Mouse (Mus musculus) retina, postnatal 7 days (tissue): ENCODE measurements at regions not wholly inside any gene's neighbourhood (a gene's known extent, or its start where the extent isn't known, plus 50 kb on each side); places are given as distances from the start of the nearest gene placed in this dataset.

Source experiments
- DNase-seq: peaks from one replicate; pipeline ENCODE4 v3.0.0-alpha.2; 2012; ENCODE audit warnings: low read depth, low spot score

- no peak for DNase-seq
Measured at GRCm38 (mm10) chr12:12578278-12578677, 316.3 kb downstream of the Fam49a start.

DNA sequence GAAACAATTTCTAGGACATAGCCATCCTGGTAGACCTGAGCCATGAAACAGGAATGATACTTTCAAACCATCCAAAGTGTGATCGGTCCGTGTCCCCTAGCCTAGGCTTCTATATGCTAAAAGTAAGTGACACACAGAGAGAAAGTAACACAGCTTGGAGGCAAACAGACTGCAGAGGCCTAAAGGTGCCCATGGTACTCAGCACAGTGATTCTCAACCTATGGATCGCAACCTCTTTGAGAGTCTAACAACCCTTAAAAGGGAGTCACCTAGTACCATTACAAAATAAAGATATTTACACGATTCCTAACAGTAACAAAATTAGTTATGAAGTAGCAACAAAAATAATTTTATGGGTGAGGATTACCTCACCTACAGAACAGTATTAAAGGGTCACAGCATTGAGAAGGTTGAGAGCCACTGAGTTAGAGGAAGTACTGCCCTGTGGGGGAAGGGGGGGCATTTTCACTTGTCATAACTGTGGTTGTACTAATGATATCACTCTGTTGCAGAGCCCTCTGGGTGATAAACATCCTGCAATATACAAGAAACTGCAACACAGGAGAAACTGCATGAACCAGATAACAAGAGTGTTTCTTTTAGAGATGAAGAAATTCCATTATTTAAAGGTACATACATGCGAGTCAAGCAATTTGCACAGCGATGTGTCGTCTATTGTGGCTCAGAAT lies 308.8 kb downstream of the Fam49a start:
- no peak for DNase-seq

DNA sequence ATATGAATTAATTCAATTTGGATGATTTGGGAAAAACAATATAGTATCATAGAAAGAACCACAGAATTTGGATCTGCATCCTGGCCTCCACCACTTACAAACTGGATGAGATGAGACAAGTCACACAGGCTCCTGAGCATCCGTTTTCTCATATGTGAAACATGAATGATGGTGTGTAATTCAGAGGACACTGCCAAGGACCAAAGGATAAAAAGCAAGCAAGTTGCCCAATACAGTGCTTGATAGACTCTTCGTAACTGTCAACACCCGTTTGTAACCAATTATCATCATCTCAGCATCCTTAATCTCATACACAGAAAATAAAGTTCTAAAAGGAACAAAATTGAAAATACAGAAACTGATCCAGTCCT lies 305.8 kb downstream of the Fam49a start:
- DNase-seq: no peak

- DNase-seq: no peak
Measured at GRCm38 (mm10) chr12:12567058-12567733, 305.3 kb downstream of the Fam49a start.

GRCm38 (mm10) chr12:12562267-12562666 lies 300.3 kb downstream of the Fam49a start:
- DNase-seq: no peak

DNA sequence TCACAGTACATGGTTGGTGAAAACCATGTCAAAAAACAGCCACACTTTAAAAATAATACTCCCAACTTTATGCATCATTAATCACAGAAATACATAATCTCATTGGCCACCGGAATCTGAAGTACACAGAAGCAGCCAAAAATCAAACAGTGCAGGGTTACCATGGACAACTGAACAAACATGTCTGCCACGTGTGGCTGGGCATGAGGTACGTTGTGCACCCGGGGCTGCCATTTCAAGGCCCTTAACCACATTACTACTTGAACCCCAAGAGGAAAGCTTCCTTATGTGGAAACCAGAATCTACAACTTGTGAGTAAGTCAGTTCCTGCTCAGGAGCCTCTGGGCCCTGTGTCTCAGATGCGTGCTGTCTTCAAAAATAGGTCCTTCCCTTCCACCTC lies 289.9 kb downstream of the Fam49a start:
- no peak for DNase-seq

GRCm38 (mm10) chr12:12549649-12550048 lies 287.7 kb downstream of the Fam49a start:
- no peak for DNase-seq

DNA sequence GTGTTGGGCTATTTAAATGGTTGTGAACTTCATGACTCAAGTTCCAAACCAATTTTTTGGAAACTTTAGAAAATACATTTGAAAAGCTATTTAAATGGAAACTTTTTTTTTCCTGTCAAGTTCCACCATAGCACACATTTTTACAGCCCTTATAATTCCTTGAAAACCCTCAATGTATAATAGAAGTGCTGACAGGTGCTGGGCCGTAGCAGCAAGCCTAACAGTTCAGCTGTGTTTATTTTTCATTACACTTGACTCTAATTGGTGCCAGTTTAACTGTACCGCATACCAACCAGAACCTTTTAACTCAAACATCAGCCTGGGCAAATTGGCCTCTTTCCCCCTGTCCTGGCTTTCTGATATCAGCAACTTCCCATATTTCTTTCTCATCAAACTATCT lies 286.7 kb downstream of the Fam49a start:
- DNase-seq: no peak

DNA sequence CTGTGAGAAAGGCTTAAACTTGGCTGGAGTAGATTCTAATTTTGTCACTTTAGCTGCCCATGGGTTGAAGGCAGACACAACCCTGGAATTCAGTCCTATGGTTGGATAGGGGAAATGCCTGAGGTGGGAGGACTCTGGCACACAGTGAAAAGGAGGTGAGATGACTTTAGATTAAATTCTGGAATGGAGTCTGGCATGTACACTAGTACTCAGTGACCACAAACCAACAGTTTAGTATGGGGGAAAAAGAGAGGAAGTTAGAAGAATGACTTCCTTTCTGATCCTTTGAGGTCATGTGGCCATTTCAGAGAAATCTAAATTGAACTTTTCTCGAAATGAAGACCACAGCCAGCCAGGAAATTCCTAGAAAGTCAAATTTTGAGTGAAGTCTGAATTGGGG lies 285.5 kb downstream of the Fam49a start:
- DNase-seq: no peak

- no peak for DNase-seq
Measured at GRCm38 (mm10) chr12:12546372-12547031, 284.6 kb downstream of the Fam49a start.

DNA sequence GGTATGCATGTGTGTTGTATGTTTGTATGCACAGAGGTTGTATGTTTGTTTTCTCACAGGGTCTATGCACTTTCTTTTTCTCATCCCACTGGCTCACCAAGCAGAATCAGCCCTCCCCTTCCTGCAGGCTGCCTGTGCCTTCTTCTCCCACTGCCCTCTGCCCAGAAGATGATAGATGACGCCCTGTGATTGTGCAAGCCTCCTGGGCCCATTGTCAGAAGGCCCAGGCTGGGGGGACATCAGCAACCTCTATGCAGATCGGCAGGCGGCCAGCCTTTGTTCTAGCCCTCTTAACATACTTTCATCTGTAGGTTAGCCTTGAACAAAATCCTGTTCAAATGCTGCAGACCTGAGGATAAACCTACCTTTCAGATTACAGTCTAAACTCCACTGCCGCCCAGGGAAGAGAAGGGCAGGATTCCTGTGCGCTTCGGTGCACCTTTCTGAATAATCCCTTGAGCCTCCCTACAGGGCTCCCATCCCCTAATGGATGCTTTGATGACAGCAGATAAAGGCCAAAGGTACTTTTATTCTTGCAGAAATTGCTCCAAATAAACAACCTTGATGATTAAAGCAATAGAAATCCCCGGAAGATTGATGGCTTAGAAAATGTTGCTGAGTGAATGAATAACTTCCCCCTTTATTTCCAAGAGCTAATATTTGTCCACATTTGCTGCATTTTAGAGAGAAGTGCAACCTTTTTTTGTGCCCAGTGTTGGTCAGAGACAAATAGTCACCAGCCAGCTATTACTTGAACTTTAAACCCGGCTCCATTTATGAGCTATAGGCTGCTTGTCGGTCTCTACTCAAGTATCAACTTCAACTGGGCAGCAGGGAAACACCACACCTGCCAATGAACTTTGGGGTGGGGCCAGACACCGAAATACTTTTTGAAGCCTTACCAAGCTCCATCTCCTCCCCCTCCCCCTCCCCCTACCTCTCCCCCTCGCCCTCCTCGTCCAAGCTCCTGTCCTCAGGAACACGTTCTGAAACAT lies 279.4 kb downstream of the Fam49a start:
- DNase-seq: no peak

DNA sequence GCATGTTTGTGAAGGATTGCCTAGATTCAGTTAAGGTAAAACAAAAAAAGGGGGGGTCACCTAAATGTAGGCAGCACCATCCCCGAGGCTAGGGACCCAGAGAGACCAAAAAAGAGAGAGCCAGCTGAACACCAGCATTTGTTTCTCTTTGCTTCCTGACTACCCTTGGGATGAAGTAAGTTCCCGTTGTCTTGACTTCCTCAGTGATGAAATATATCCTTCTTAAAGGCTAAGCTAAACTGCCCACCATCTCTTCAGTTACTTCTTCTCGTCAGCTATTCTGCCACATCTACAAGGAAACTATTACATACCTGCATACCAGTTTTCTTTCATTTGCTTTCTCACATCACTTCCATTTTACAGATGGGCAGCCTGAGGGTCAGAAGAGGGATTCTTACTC lies 277.4 kb downstream of the Fam49a start:
- no peak for DNase-seq

- DNase-seq: no peak
Measured at GRCm38 (mm10) chr12:12534779-12535178, 272.8 kb downstream of the Fam49a start.

- no peak for DNase-seq
Measured at GRCm38 (mm10) chr12:12530796-12531195, 268.9 kb downstream of the Fam49a start.

DNA sequence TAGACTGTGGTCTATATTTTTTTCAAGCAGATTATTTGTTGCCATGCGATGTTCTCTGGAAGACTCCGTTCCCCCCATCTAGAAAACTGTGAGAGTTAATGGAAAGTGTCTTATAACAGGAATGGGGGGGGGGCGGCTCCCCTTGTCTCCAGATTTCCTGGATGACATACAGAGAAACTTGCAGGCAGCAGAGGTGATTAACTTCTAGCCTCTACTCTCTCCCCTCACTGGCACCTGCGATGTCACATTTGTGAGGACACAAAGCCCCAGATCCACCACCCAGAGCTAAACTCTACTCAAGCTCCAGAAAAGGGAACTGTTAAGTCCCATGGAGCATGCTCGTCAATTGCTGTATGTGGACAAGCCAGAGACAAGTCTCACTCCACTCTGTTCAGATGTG lies 267.6 kb downstream of the Fam49a start:
- DNase-seq: no peak

DNA sequence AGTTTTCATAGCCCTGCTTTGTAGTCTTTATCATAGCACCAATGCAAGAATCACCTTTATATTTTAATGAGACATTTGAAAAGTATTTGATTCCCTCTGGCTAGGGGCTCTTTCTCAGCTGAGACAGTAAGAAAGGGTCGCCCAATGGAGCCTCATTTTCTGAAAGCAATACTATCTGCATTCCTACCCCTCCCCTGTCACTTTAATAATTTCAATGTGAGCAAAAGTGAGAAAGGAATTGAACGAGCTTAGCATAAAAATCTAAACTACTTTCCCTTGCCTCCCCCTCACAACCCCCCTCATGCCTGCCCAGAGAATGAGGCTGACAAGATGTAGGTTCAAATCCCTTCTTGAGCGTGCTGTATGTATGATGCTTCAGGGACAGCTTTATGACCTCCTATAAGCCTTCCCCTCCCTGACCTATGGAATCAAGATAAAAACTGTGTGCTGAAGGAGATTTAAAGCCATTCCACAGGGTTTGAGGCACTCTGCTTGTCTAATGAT lies 266.6 kb downstream of the Fam49a start:
- DNase-seq: no peak

DNA sequence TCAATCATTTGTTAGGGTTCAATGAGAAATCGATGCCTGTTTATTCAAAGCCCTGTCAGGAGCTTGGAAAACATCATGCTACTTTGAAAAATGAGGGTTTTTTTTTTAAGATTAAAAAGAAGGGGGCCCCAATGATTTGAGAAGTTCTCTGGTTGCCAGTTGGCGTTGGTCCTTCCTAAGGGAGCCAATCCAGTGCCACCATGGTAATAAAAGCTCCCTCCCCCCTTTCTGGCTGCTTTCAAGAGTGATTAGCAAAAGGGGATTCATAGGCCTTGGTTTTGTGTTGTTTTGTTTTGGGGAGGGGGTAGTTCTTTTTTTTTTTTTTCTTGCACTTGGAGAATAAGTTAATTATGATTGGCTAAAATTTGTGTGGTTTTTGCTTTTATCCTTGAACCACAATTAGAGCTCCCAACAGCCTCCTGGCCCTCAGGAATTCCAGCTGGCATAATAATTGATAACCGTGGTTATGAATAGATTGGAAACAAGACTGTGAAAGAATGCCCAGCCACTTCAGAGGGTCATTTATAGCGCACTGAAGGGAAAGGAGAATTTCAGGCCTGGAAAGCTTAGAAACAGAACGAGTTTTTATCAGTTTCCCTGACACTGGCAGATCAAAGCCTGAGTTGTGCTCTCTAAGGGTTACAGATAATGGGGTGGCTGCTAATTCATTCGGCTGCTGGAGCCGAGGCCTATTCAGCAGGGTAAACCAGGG lies 266.0 kb downstream of the Fam49a start:
- no peak for DNase-seq

DNA sequence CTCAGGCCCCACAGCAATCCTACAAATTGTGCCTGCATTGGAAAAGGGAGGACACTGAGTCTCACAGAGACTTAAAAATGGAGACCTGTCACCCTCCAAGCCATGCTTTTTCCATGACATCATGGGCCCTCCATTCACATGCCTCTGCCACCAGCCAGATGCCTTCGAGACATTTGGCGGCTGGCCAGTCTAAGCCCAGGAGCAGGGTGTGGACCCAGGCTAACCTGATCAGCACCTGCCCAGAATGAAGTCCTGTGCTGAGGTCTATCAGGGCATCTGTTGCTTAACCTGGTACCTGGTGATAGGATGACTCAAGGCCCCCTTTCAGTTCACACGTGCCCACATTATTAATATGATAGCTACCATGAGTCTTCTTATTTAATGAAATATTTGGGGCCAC lies 265.4 kb downstream of the Fam49a start:
- no peak for DNase-seq

DNA sequence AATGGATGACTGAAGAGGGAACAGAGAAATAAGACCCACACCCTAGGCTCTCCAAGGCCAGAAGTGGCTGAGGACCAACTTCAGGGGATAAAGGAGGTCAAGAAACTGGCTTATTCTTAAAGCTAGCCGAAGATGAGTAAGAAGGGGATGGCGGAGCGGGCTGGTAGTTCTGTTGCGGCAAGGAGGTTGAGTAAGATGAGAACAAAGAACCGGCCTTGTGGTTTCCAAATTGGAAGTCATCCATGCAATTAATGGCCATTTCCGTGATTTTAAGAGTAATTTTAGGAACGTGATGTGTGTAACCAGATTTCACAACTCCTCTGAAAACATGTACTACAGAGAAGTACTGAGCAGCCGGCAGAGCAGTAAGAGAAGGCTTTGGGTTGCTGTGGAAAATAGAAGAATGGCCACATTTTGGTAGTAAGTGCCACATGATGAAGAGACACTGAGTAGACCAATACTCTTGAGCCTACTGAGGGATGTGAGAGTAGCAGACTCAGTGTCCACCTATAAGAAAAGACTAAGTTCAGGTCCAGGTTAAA lies 258.4 kb downstream of the Fam49a start:
- no peak for DNase-seq

GRCm38 (mm10) chr12:12518490-12519070 lies 256.6 kb downstream of the Fam49a start:
- DNase-seq: no peak
